ENCODE assay signal across 9 mouse cellular contexts in the genomic region with DNA sequence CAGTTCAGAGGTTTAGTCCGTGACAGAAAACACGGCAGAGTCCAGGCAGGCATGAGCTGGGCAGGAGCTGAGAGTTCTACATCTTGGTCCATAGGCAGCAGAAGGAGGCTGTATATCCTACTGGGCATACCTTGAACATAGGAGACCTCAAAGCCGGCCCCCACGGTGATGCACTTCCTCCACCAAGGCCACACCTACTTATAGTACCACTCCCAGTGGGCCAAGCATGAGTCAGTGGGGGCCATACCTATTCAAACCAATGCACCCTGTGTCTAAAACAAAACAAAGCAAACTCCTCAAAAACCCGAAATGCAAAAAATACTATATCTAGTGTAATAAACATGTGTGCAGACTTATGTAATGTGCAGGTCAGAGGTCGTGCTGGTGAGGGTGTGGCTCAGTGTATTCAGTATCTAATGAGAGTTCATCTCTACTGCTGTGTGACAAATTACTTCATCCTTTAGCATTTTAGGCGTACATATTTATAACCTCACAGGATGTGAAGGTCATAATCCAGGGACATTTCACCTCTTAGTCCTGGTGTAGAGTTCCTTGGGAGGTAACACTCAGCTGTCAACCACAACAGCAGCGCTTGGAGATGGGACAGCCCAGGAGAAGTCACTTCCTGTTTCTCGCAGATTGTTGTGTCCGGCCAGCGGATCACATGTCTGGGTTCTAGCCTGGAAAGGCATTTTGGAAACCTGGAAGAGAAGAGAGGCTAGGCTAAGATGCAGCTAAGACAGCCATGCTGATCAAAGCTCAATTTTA. TPM values are rescaled to one million over a fixed set of nuclear protein-coding genes. Genes with fewer than 3 reads are reported as not detected.
A peak's percentile ranks its signal among the peaks of the same experiment; 100 is the strongest.
DNase-seq lines count a peak whose midpoint lies in the region; ATAC-seq and TF ChIP-seq lines count a peak whose summit lies in the region.
"Had no signal": no experiment of that assay in that cellular context is flagged by ENCODE, and none has a peak within 500 bp of the region (broad histone marks: within the 10 kb centered on the region; RNA-seq: fewer than 3 reads in every experiment).

No protein-coding gene starts in this region.

- no peak for TF ChIP-seq POLR2A in small intestine, adult 2 months (IDR thresholded peaks at IDR 0.05; ENCODE audit: low read depth, low read length)

- H3K27ac ChIP-seq in lung, postnatal 0 days (ENCODE audit: low read length): 0 out of 2 replicates have a peak overlapping the region, but pooled peaks have one; percentile 14
- 0 out of 2 replicates have a peak overlapping the region, but pooled peaks have one; percentile 25 for H3K27ac ChIP-seq in intestine, embryonic 16.5 days (ENCODE audit: low read length)
- H3K27ac ChIP-seq in small intestine, adult 2 months (ENCODE audit: insufficient read depth, low read depth, low read length): no peak overlapping the region; the same call in 1 of the 2 replicates

- DNase-seq in lung, postnatal 0 days (ENCODE audit: low spot score): no peak
- DNase-seq in lung, postnatal 10 days: no peak
- DNase-seq in layer of hippocampus, adult 18-20 months (ENCODE audit: low spot score in 2 of 2): no peak
- DNase-seq in T-cell, adult 2 months (ENCODE audit: low spot score): no peak
- DNase-seq in layer of hippocampus, adult 8-10 months (ENCODE audit: low spot score in 2 of 2): no peak

- 54% methylated on average over 11 of the region's 11 CpGs for WGBS in lung, postnatal 0 days
- 58% methylated on average over 11 of the region's 11 CpGs for whole genome bisulfite sequencing in intestine, embryonic 16.5 days
- 49% methylated on average over 11 of the region's 11 CpGs for WGBS in small intestine, adult 2 months

- H3K4me3 ChIP-seq in lung, postnatal 0 days (ENCODE audit: low read depth, low read length): no peak overlapping the region
- H3K4me3 ChIP-seq in erythroblast, embryonic 14.5 days (replicated peaks): peak overlapping the region; percentile 0
- H3K4me3 ChIP-seq in intestine, embryonic 16.5 days (ENCODE audit: low read length): no peak overlapping the region
- peak overlapping the region; percentile 37 for H3K4me3 ChIP-seq in small intestine, adult 2 months (ENCODE audit: low read depth, low read length)

- H3K36me3 ChIP-seq in lung, postnatal 0 days (ENCODE audit: insufficient read depth, low read length): no peaks in the 10 kb centered on the region
- peaks cover 99% of the 10 kb centered on the region for H3K36me3 ChIP-seq in erythroblast, embryonic 14.5 days (ENCODE audit: control insufficient read depth)
- H3K36me3 ChIP-seq in intestine, embryonic 16.5 days (ENCODE audit: control insufficient read depth, insufficient read depth, low read length): 0 out of 2 replicates have a peak, but pooled peaks cover 7% of the 10 kb centered on the region
- peaks cover 14% of the 10 kb centered on the region for H3K36me3 ChIP-seq in small intestine, adult 2 months (ENCODE audit: control insufficient read depth, insufficient read depth, low read length)

- no peak overlapping the region for H3K9ac ChIP-seq in lung, postnatal 0 days (replicated peaks; ENCODE audit: low read depth)
- H3K9ac ChIP-seq in intestine, embryonic 16.5 days (ENCODE audit: low read depth, low read length): no peak overlapping the region

- ATAC-seq in lung, postnatal 0 days: peak; percentile 55
- peak; percentile 32 for ATAC-seq in intestine, embryonic 16.5 days
- ATAC-seq: inflammation-experienced regulatory T-cells, adult 6 months had no signal

- TF ChIP-seq EP300 in lung, postnatal 0 days (IDR thresholded peaks at IDR 0.05): no peak

- no peak for TF ChIP-seq CTCF in lung, postnatal 0 days (IDR thresholded peaks at IDR 0.05)
- no peak for TF ChIP-seq CTCF in small intestine, adult 2 months (IDR thresholded peaks at IDR 0.05; ENCODE audit: extremely low read depth, insufficient read length, insufficient replicate concordance, low read depth, low read length)

- no peaks in the 10 kb centered on the region for H3K27me3 ChIP-seq in lung, postnatal 0 days (replicated peaks; ENCODE audit: insufficient read depth, low read length)
- no peaks in the 10 kb centered on the region for H3K27me3 ChIP-seq in erythroblast, embryonic 14.5 days (ENCODE audit: control insufficient read depth)
- H3K27me3 ChIP-seq in intestine, embryonic 16.5 days (replicated peaks; ENCODE audit: control insufficient read depth, insufficient read depth, low read length): no peaks in the 10 kb centered on the region
- no peaks in the 10 kb centered on the region for H3K27me3 ChIP-seq in small intestine, adult 2 months (ENCODE audit: control insufficient read depth, insufficient read depth, low read length)

- 0 out of 2 replicates have a peak, but pooled peaks cover 7% of the 10 kb centered on the region for H3K4me1 ChIP-seq in lung, postnatal 0 days (ENCODE audit: insufficient read depth, low read depth, low read length)
- H3K4me1 ChIP-seq in erythroblast, embryonic 14.5 days (ENCODE audit: control insufficient read depth): peaks cover 58% of the 10 kb centered on the region
- H3K4me1 ChIP-seq in intestine, embryonic 16.5 days (ENCODE audit: control insufficient read depth, insufficient read depth, low read length): peaks cover 13% of the 10 kb centered on the region
- H3K4me1 ChIP-seq in small intestine, adult 2 months (ENCODE audit: control insufficient read depth, insufficient read depth, insufficient read length, low read length): peaks cover 13% of the 10 kb centered on the region

- no peaks in the 10 kb centered on the region for H3K9me3 ChIP-seq in lung, postnatal 0 days (ENCODE audit: low read length)
- no peaks in the 10 kb centered on the region for H3K9me3 ChIP-seq in erythroblast, embryonic 14.5 days (ENCODE audit: control insufficient read depth, low read length)
- no peaks in the 10 kb centered on the region for H3K9me3 ChIP-seq in intestine, embryonic 16.5 days (ENCODE audit: control insufficient read depth, low read length)

- peak overlapping the region; percentile 35 for H3K4me2 ChIP-seq in lung, postnatal 0 days (replicated peaks; ENCODE audit: low read depth, low read length)
- peak overlapping the region; percentile 16; the same call in 1 of the 2 replicates for H3K4me2 ChIP-seq in intestine, embryonic 16.5 days (ENCODE audit: low read depth, low read length)

RNA-seq across cellular contexts. Expression of a gene that starts 22.7 kb away (rescaled TPM):
- polyA plus RNA-seq in lung, postnatal 0 days (2015; fragmentation: Nextera tagmentation; extraction: Ambion mirVana): 20.0 and 21.9 TPM in 2 replicates
- polyA plus RNA-seq in erythroblast, embryonic 14.5 days (2012): 7.3 and 10.8 TPM in 2 replicates
- polyA plus RNA-seq in intestine, embryonic 16.5 days (2015; fragmentation: Nextera tagmentation; extraction: Ambion mirVana): 19.7 and 44.7 TPM in 2 replicates
- polyA plus RNA-seq in small intestine, adult 2 months (2012; rRNA removed): 12.2 and 13.6 TPM in 2 replicates
- 10 to 100 TPM; 62.5 to 70.2 TPM for total RNA-seq in layer of hippocampus, adult 18-20 months (2021)
- total RNA-seq in layer of hippocampus, adult 8-10 months (2022): 10 to 100 TPM; 59.8 to 67.1 (median 66.8) TPM

RNA-seq across cellular contexts. Expression of a gene that starts 46.6 kb away (rescaled TPM):
- 2.1 and 2.4 TPM in 2 replicates for polyA plus RNA-seq in lung, postnatal 0 days (2015; fragmentation: Nextera tagmentation; extraction: Ambion mirVana)
- polyA plus RNA-seq in erythroblast, embryonic 14.5 days (2012): 0.01 and 0.10 TPM in 2 replicates
- 3.1 and 3.6 TPM in 2 replicates for polyA plus RNA-seq in intestine, embryonic 16.5 days (2015; fragmentation: Nextera tagmentation; extraction: Ambion mirVana)
- polyA plus RNA-seq in small intestine, adult 2 months (2012; rRNA removed): 3.4 and 10.8 TPM in 2 replicates
- total RNA-seq in layer of hippocampus, adult 18-20 months (2021): 10 to 100 TPM; 62.3 to 62.5 TPM
- total RNA-seq in layer of hippocampus, adult 8-10 months (2022): 10 to 100 TPM; 55.1 to 68.4 (median 60.5) TPM

Comparison
In these comparisons a context has a peak if more than half of its experiments do, and no peak if none do; other contexts are left out.
1. H3K4me3 ChIP-seq: peak in erythroblast, embryonic 14.5 days (single experiment) and small intestine, adult 2 months (single experiment); none in lung, postnatal 0 days (single experiment) and intestine, embryonic 16.5 days (single experiment).